Mouse (Mus musculus) Patski (cell line): ENCODE measurements at regions not wholly inside any gene's neighbourhood (a gene's known extent, or its start where the extent isn't known, plus 50 kb on each side); places are given as distances from the start of the nearest gene placed in this dataset.
A peak's percentile ranks its signal among the peaks of the same experiment; 100 is the strongest.

Experiments
- ATAC-seq: fragments of 100-300 bp; one replicate; pipeline ENCODE4 v1.8.0; 2021
- CTCF ChIA-PET: fragments of 350-600 bp; sonication (Branson Sonifier 250); formaldehyde crosslinking; loops from one replicate; lab custom pipeline; 2022; ENCODE audit warnings: inconsistent platforms; lab: Charles Lee
- POLR2A ChIA-PET: fragments of 350-600 bp; sonication (Branson Sonifier 250); formaldehyde crosslinking; loops from one replicate; lab custom pipeline; 2022; ENCODE audit warnings: antibody characterized with exemption, inconsistent platforms; lab: Charles Lee
- DNase-seq: peaks from one replicate; pipeline ENCODE4 v3.0.0-alpha.2; 2011; ENCODE audit warnings: low read depth, low spot score
- H3K27me3 ChIP-seq: fragments of 371-371 bp; one replicate; pipeline ENCODE4 v1.5.1; 2021
- CTCF ChIP-seq: fragments of 100-300 bp; IDR thresholded peaks from one replicate; pipeline ENCODE4 v1.5.1; 2021
- in situ Hi-C: fragments of 300-500 bp; cut with MboI; formaldehyde crosslinking; loops from 3 replicates; pipeline ENCODE4 v1.11.1; 2018; ENCODE audit warnings: low pct_unique_long_range_greater_than_20kb, mixed read lengths

DNA sequence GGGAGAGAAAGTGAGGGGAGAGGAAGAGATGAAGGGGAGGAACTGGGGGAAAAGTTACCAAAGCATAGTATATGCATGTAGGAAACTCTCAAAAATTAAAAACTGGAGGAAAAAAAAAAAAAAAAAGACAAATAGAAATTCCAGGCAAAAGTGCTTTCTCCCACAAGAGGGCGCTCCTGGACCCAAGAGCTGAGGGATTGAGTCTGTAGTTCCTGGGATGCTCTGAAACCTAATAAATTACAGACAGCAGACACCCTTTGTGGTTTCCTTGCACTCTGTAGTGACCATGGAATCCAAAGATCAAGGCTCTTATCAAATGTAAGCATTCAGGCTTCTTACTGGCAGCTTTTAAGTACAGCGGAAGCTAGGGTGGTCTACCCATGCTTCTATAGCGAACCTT is 86.7 kb upstream of the Pabpc6 start:
- ATAC-seq (no peak), DNase-seq (no peak)
- H3K27me3 ChIP-seq, result no peaks in the 10 kb centered on the region
- peak; percentile 74 for TF ChIP-seq CTCF
- POLR2A ChIA-PET, result no interaction called here
- CTCF ChIA-PET, result interaction anchor here (0.7 to 2.5 kb wide), 8 partner anchors 8 to 818 kb away, joined by 3 to 7 read pairs (median 3); no protein-coding TSS in a partner anchor
- in situ Hi-C loops, result loop anchor here (5.0 to 25.0 kb wide), 2 partner anchors 561 to 981 kb away; partner anchors contain the start of gene Qk

DNA sequence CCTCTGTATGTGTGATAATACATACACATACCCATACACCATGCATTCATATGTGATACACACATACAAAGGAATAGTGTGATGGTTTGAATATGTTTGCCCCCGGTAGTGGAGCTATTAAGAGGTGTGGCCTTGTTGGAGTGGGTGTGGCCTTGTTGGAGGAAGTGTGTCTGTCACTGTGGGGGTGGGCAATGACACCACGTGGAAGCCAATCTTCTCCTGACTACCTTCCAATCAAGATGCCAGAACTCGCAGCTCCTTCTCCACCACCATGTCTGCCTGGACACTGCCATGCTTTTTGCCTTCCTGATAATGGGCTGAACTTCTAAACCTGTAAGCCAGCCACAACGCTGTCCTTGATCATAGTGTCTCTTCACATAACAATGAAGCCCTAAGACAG is 86.1 kb upstream of the Pabpc6 start:
- no peak for ATAC-seq
- POLR2A ChIA-PET, result no interaction called here

DNA sequence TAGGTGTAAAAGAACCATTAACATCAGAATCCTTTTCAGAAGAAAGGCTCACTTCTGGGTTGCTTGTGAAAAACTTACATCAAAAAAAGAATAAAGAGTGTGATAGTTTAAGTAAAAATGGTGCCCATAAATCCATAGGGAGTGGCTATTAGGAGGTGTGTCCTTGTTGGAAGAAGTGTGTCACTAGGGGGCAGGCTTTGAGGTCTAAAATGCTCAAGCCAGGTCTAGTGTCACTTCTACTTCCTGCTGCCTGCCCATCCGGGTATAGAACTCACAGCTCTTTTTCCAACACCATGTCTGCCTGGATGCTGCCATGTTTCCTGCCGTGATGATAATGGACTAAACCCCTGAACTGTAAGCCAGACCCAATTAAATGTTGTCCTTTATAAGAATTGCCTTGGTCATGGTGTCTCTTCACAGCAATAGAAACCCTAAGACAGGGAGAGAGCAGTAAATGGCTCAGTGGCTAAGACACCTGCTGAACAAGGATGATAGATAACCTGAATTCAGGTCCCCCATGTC is 85.4 kb upstream of the Pabpc6 start:
- in situ Hi-C loops, result loop anchor here (5.0 to 25.0 kb wide), 2 partner anchors 562 to 982 kb away; partner anchors contain the start of gene Qk
- ATAC-seq, result no peak
- H3K27me3 ChIP-seq, result no peaks in the 10 kb centered on the region
- ChIA-PET POLR2A (no interaction called here), CTCF (no interaction called here)
- peak; percentile 32 for TF ChIP-seq CTCF
- DNase-seq, result no peak

More for the DNA sequence above, 86.1 kb upstream of the Pabpc6 start:
- no peaks in the 10 kb centered on the region for H3K27me3 ChIP-seq
- DNase-seq, result no peak
- in situ Hi-C loops, result loop anchor here (5.0 to 25.0 kb wide), 2 partner anchors 562 to 982 kb away; partner anchors contain the start of gene Qk
- TF ChIP-seq CTCF, result no peak
- CTCF ChIA-PET, result interaction anchor here (1.0 to 2.5 kb wide), 3 partner anchors 555 to 576 kb away, joined by 3 to 7 read pairs (median 3); no protein-coding TSS in a partner anchor

DNA sequence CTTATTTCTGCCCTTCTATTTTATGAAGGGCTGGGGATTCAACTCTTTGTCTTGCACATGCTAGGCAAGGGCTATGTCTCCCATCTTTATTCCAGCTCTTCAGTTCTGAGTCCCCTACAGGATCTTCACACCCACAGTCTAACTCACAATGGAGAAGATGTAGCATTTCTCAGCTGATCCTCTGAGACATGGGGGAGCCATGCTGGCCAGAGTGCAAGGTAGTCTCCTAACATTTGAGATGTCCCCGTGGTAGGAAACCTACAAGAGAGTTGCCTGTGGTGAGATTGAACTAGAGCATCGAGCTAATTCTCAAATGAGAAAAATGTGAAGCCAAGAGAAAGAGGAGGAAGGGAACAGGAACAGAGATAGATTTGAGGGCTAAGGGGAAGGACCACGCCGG is 83.3 kb upstream of the Pabpc6 start:
- no peak for ATAC-seq
- no peak for TF ChIP-seq CTCF
- ChIA-PET CTCF (no interaction called here), POLR2A (no interaction called here)
- in situ Hi-C loops, result loop anchor here (25.0 kb wide), 1 partner anchor 984 kb away; no protein-coding TSS in a partner anchor
- H3K27me3 ChIP-seq, result no peaks in the 10 kb centered on the region
- no peak for DNase-seq

DNA sequence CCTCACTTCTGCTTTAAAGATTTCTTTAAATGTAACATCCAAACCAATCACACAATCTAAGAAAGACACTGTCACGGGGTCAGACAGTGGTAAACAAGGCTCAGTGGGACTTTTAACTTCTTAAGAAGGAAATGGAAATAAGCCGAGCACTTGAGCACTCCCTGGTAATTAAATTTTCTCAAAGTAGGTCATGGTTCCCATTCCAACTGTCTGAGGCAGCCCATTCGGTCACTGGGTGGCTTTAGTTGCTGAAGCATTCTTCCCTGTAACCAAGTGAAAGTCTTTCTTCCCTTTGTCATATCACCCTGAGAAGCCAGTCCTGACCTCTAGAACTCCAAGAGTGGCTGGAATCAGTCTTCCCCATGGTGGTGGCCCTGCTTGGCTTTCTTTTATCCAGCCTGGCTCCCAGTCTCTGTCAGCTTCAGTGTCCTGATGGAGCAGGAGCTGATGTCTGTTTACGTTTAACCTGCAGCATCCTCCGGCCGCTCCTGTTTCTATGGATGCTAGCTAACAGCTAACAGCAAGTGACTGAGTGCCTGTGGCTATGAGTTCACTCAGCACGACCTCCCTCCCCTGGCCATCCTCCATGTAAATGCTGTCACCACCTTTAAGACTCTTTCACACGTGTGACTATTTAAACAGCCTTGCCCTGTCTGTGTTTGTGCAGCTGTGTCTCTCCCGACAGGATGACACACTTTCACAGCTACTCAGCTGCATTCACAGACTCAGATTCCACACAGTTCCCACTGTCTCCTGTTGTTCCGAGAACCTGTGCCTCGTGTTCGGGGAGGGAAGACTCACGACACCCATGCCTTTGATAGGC is 82.0 kb upstream of the Pabpc6 start:
- DNase-seq, result no peak
- CTCF ChIA-PET, result no interaction called here
- in situ Hi-C loops, result loop anchor here (25.0 kb wide), 1 partner anchor 986 kb away; no protein-coding TSS in a partner anchor
- no peak for TF ChIP-seq CTCF
- no peaks in the 10 kb centered on the region for H3K27me3 ChIP-seq
- POLR2A ChIA-PET, result no interaction called here
- no peak for ATAC-seq

DNA sequence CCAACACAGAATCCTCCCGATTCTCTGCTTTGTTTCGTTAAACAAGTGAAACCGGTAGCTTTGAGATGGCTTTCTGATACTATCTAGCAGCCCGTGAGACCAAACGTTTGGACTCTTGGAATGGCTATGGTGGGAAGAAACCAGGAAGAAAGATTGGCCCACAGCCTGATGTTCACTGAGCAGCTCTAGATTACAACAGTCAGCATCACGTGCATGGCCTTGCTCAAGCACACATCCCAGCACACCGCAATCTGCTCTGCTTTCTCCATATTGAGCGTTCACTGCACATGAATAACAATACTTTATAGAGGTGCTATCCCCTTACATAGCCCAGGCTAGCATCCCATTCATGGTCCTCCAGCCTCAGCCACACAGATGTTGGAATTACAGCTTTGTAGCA is 80.5 kb upstream of the Pabpc6 start:
- no peak for DNase-seq
- in situ Hi-C loops, result loop anchor here (25.0 kb wide), 1 partner anchor 987 kb away; no protein-coding TSS in a partner anchor
- ChIA-PET CTCF (no interaction called here), POLR2A (no interaction called here)
- H3K27me3 ChIP-seq, result no peaks in the 10 kb centered on the region
- no peak for TF ChIP-seq CTCF
- no peak for ATAC-seq

DNA sequence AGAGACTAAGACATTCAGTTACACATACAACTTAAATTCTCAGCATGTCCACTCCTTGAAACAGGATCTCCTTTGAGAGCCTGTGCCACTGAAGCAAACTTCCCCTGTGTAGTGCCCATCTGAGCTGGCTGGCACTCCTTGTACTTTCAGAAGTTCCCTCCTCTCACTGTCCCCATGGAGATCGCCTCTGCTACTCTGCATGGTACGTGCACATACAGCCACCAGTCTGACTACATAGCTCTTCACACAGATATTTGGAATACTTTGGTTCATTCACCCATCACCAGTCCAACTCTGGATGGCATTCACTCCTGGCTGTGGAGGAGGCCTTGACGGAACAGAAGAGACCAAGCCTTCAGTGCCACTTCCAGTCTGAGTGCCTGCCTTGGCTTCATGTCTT is 79.8 kb upstream of the Pabpc6 start:
- CTCF ChIA-PET, result no interaction called here
- POLR2A ChIA-PET, result no interaction called here
- TF ChIP-seq CTCF, result no peak
- DNase-seq (no peak), ATAC-seq (no peak)
- no peaks in the 10 kb centered on the region for H3K27me3 ChIP-seq
- in situ Hi-C loops, result no loop called here

DNA sequence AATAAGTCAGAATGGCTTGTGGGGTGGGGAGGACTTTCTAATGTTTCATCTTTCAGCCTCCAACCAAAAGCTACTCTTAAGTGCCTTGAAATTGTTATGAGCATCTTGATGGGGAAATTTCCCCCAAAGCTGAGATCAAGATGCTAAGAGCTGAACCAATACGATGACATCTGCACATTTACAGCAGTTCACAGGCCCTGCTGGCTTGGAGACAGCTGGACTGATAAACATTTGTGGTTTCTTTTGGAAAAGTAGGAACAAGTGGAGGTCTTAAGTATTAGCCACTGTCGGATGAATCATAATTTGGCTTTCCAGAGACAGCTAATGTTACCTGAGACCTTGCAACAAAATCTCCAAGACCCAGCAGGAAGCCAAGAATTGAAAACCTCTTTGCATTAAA is 78.4 kb upstream of the Pabpc6 start:
- no peak for DNase-seq
- POLR2A ChIA-PET, result no interaction called here
- H3K27me3 ChIP-seq, result no peaks in the 10 kb centered on the region
- TF ChIP-seq CTCF, result no peak
- CTCF ChIA-PET, result interaction anchor here (1.4 kb wide), 1 partner anchor 9 kb away, joined by 5 read pairs; no protein-coding TSS in a partner anchor
- ATAC-seq, result no peak
- in situ Hi-C loops, result no loop called here

DNA sequence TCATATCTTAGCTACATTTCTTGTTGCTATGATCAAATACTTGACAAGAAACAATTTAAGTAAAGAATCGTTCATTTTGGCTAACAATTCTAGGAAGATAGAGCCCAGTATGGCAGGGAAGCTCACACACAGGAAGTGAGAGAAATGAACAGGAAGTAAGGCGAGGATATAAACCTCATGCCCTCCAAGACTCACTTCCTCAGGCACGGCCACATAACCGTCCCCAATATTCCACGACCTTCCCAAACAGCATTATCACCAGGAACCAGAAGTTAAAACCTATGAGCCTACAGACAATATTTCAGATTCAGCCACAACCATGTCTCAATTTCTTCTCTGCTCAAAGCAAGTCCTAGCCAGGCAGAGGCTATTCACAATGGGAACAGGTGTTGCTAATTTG is 73.8 kb upstream of the Pabpc6 start:
- TF ChIP-seq CTCF, result no peak
- DNase-seq (no peak), ATAC-seq (no peak)
- ChIA-PET CTCF (no interaction called here), POLR2A (no interaction called here)
- in situ Hi-C loops, result no loop called here
- H3K27me3 ChIP-seq, result peaks cover 4% of the 10 kb centered on the region

DNA sequence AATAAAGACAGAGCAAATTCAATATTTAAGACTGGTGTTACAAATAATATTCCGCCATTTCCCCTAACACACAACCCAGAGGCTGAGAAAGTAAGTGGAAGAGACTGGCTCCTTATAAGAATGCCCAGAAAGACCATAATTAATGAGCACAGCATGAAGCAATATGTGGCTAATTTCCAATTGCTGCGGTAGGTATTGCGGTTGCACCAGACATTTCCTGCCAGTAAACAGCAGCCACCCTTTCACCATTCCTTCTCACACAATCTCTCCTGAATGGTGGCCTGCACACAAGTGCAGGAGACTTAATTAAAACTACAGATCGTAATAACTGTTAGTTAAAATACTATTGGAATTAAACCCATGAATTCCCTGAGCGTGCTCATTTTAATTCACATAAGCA is 71.8 kb upstream of the Pabpc6 start:
- H3K27me3 ChIP-seq, result peaks cover 9% of the 10 kb centered on the region
- DNase-seq, result no peak
- in situ Hi-C loops, result no loop called here
- TF ChIP-seq CTCF, result no peak
- POLR2A ChIA-PET, result no interaction called here
- CTCF ChIA-PET, result interaction anchor here (1.3 kb wide), 1 partner anchor 79 kb away, joined by 3 read pairs; no protein-coding TSS in a partner anchor
- ATAC-seq, result no peak

DNA sequence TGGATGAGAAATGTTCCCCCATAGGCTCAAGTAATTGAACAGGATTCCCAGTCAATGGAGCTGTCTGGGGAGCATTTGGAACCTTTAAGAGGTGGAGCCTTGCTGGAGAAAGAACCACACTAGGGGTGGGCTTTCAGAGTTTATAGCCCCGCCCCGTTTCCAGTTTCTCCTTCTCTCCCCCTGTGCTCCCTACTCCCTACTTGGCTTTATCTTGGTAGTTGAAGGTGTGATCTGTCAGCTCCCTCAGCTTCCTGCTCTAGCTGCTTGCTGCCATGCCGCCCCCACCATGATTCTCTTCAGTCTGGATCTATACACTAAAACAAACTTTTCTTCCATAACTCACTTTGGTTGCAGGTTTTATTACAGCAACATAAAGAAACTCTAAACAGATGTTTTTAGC is 59.5 kb upstream of the Pabpc6 start:
- ATAC-seq (no peak), DNase-seq (no peak)
- peaks cover 4% of the 10 kb centered on the region for H3K27me3 ChIP-seq
- in situ Hi-C loops, result no loop called here
- ChIA-PET POLR2A (no interaction called here), CTCF (no interaction called here)
- no peak for TF ChIP-seq CTCF
